Mouse (Mus musculus) lung, adult 18-20 months (tissue): ENCODE data around the gene Foxc1.

Experiments used
- DNase-seq, 2 experiments: peaks; one replicate each; pipeline ENCODE4 v3.0.0; 2022; ENCODE audit warnings: mixed read lengths in 2 of 2

Gene Foxc1

GRCm38 (mm10) chr13:31849258-31849971 lies 43.0 kb downstream of the Foxc1 start:
- no peak for DNase-seq

DNA sequence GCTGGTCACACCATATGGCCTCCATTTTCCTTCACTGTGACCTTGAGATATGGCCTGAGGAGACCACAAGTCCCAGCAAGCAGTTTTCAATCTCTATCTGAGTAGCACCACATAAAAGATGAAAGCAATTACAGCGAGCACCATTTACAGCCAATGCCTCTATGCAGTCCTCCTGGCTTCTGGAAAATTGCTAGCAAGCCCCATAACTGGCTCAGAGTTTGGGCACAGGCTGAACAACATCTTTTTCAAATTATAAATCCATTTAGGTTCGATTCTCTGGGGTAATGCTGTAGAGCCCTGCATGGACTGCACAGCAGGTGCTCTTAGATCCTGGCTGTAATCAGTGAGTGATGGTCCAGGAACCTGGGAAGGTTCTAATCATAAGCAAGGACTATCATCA lies 47.1 kb downstream of the Foxc1 start:
- no peak for DNase-seq

GRCm38 (mm10) chr13:31854000-31854399 lies 47.6 kb downstream of the Foxc1 start:
- DNase-seq, result no peak

DNA sequence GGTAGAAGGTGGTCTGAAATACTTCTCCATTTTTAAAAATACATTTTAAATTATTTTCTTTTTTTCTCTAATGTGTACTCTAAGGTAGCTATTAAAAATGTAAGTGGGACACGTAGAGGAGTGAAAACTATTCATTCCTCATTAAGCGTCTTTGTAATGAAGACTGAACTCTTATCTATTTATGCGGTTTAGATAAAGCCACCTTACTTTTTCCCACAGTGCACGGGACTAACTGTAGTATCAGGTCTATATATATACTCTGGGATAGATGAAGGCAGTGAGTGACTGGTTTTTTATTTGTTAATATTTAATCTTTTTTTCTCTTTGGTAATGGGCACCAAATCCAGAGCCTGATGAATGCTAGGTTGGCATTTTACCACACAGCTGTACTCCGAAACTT lies 53.8 kb downstream of the Foxc1 start:
- DNase-seq, result no peak
